Mouse (Mus musculus) kidney, adult 2 months (tissue): ENCODE data around the gene Cbarp.

Source experiments
- CTCF ChIP-seq: fragments of 200-500 bp; conservative IDR thresholded peaks from 2 replicates; pipeline ENCODE4 v1.5.1; 2011; ENCODE audit warnings: low read depth, mild to moderate bottlenecking, control low read depth, low read length, moderate library complexity, mixed read lengths; ENCODE audit not compliant: insufficient read depth, insufficient read length
- POLR2A ChIP-seq: fragments of 200-500 bp; IDR thresholded peaks from one replicate; pipeline ENCODE4 v1.6.1; 2011; ENCODE audit warnings: low read depth, low read length, control low read depth

- no peak for TF ChIP-seq POLR2A
- no peak for TF ChIP-seq CTCF
Measured at GRCm38 (mm10) chr10:80129846-80130245, 10.8 kb downstream of the Cbarp start.
